Mouse (Mus musculus): ENCODE data around the gene H2-T24.
"Not testable (repeated sequence)": the region's sequence is repeated elsewhere in the genome, so short reads cannot be mapped to it uniquely, and the experiment has no call there.

The H2-T24 gene

GRCm38 (mm10) chr17:36020191-36021073, at the start of gene H2-T24:
Gene H2-T24 (minus strand): TSS chr17:36020560.
- DNase-seq (ENCODE audit: low spot score): no peak

DNA sequence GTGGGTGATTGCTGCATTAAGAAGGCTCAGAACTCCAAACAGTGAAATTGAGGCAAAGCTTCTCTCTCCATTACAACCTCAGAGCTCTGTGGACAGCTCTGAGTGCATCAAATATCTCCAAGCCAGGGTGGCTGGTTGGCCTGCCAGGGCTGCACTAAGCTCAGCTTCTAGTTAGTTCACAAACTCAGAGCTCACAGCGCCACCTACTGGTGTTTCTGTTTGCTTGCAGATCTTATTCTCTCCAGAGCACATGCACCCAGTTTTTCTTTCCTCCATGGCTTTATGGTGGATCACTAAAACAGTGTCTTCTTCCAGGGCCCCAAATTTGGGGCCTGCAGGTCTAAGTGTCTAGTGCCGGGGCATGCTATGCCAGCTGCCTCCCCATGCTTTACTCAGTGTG, 40.5 kb upstream of the H2-T24 start:
- peak; percentile 78 for DNase-seq (ENCODE audit: low spot score)

- DNase-seq (ENCODE audit: low spot score): not testable (repeated sequence)
Measured at GRCm38 (mm10) chr17:36058362-36058761, 38.0 kb upstream of the H2-T24 start, which contains the start of gene Gm11127. Gene Gm11127 (minus strand): TSS chr17:36058371.

GRCm38 (mm10) chr17:36057927-36058326, 37.6 kb upstream of the H2-T24 start:
- not testable (repeated sequence) for DNase-seq (ENCODE audit: low spot score)

DNA sequence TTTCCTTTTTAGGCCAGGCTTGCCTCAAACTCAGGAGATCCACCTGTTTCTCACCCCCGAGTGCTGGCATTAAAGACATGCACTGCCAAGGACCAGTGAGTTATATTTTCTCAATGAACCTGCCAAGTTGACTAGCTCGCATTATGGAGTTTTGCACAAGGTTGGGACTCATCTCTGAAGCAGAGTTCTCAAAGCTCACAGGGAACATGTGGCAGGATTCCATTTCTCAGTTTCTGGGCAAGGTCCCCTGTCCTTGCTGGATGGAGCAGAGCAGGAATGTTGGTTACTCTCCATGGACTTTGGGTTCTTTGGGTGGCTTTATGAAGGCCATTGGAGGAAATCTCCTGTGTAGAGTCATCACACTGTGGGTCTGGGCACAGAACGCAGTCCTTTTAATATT, 22.9 kb upstream of the H2-T24 start:
- DNase-seq (ENCODE audit: low spot score): no peak

DNA sequence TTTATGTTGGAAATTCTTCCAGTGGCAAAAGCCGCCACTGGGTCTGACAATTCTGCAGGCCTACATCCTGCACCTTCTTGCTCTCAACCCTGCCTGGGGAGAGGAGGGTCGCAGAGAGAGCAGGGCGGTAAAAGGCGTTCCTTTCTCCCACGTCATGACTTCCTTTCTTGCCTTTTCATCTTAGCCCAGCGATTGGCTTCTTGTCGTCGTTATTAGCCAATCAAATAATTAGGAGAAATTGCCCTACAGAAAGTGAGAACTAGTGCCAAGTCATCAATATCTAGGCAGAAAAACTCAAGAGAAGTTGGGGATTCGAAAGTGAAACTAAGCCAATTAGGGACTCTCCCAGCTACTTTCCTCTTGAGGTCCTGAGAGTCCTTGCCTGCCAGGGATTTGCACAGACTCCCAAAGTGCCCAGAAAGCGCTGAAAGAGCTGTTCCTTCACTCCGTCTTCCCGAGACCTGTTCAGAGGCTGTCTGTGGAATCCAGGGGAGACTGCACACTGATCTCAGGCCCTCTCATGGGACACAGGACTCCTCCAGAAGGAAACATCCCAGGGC, 22.3 kb upstream of the H2-T24 start, which contains the start of the genes H2-T22 and Gm6034:
H2-T22 (minus strand) TSS at position 138 of the 560 bp plus-strand sequence.
Gm6034 (plus strand) TSS at position 352 of the 560 bp plus-strand sequence.
- peak; percentile 89 for DNase-seq (ENCODE audit: low spot score)

GRCm38 (mm10) chr17:36042055-36042454, 21.7 kb upstream of the H2-T24 start:
- DNase-seq (ENCODE audit: low spot score): not testable (repeated sequence)

- DNase-seq (ENCODE audit: low spot score): not testable (repeated sequence)
Measured at GRCm38 (mm10) chr17:36040604-36041003, 20.2 kb upstream of the H2-T24 start.

- DNase-seq (ENCODE audit: low spot score): not testable (repeated sequence)
Measured at GRCm38 (mm10) chr17:36036126-36036525, 15.8 kb upstream of the H2-T24 start.

DNA sequence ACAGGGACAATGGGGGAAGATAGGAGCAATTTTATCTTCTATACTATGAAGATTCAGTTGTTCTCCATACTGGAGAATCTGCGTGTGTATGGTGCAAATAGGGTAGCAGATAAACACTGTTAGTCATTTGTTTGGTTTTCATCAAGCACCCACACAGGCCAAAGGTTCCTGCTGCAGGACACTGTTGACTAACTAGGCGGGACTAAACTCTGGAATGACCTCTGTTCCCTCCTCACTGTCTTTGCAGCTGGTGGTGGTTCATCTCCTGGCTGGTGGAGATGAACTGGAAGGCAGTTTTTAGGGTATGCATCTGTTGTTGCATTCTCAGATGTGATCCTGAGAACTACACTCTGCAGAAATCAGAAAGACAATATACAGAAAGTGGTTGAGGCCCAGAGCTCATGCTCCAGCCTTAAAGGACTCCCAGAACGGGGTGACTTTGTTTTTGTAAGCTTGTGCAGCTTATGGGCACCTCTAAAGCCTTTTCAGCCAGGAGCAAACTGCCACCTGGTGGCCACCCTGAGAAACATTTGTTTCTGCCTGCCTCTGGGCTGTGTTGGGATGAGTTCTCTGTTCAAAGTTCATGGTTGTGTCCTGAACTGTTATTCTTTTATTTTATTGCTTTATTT, 14.8 kb upstream of the H2-T24 start:
- DNase-seq (ENCODE audit: low spot score): not testable (repeated sequence)

DNA sequence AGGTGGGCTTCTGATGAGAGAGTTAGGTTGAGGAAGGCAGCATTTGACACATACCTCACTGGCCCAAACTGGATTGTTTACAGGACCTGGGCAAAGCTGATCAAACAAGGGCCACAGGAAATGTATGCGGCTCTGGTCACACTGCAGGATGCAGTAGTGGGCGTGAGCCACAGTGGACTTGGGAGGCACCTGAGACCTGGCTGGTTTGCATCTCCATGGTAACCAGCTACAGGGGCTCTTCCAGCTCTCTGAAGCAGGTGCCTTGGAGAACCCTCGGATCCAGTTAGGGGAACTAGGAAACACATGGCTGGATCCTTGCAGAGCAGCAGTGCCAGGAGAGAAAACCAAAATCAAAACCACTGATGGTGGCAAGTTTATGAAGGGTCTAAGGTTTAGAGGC, 14.2 kb upstream of the H2-T24 start:
- not testable (repeated sequence) for DNase-seq (ENCODE audit: low spot score)

- DNase-seq (ENCODE audit: low spot score): peak; percentile 55
Measured at GRCm38 (mm10) chr17:36032351-36032875, 12.1 kb upstream of the H2-T24 start, which contains the start of gene H2-T23. Gene H2-T23 (minus strand): TSS chr17:36032855.

- DNase-seq (ENCODE audit: low spot score): not testable (repeated sequence)
Measured at GRCm38 (mm10) chr17:36031583-36032331, 11.4 kb upstream of the H2-T24 start.

GRCm38 (mm10) chr17:36030703-36031582, 10.6 kb upstream of the H2-T24 start:
- DNase-seq (ENCODE audit: low spot score): not testable (repeated sequence)

DNA sequence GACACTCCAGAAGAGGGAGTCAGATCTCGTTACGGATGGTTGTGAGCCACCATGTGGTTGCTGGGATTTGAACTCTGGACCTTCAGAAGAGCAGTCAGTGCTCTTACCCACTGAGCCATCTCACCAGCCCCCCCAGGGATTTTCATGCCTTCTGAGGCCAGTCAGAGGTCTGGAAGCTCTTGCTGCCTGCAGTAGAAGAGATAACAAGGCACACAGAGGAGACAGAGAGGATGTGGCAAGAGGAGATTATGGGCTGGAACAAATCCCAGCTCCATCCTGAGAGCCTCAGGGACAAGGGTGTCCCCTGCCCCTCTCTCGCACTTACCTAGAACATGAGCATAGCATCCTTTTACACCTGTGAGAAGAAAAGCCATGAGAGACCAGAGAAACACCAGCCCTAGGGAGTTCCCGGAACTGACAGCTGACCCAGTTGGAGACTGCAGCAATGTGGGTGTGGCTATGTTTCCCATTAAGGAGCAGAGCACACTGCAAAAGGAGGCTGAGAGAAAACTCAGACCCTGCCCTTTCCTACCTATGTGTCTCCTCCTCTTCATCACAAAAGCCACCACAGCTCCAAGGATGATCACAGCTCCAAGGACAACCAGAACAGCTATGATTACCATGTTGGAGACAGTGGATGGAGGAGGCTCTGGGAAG, 9.8 kb upstream of the H2-T24 start:
- DNase-seq (ENCODE audit: low spot score): not testable (repeated sequence)

DNA sequence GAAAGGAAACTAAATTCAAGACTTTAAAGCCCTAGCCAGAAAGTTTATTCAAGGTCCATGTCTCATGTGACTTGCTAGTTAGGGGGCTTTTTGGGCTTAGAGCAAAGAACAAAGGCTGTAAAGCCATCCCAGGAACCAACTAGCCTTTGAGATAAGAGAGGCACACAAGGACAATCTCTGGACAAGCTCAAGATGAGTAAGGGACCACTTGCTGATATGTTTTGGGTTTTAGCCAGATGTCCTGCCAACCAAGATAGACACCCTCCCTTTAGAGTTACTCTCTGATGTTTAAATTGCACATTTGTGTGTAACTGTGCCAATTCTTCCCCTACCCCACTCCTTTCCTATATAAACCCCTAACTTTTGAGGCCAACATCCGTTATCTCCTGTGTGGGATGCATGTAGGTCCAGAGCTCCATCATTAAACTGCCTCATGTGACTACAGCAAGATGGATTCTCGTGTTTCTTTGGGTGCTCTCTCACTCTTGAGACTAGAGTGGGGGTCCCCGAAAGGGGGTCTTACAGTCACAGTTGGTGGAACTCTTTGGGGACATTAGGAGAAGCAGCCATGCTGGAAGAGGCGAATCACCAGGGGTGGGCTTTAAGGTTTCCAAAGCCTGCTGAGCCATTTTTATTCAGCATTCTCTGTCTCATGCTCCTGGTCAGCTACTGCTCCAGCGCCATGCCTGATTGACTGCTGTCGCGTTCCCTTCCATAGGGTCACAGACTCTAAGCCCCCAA, 8.7 kb upstream of the H2-T24 start:
- no peak for DNase-seq (ENCODE audit: low spot score)

DNA sequence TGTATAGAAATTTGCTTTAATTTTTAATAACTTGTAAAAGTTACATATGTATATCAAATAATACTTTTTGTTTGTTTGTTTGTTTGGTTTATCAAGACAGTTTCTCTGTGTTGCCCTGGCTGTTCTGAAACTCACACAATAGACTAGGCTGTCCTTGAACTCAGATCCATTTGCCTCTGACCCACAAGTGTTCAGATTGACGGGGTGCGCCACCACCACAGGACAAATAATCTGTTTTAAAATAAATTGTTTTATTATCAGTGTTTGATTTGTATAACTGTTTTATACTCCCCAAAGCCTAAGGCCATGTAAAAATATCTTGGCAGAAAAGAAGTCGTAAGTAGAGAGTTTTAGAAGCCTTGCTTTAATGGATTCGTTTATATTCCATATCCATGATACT, 7.3 kb upstream of the H2-T24 start:
- DNase-seq (ENCODE audit: low spot score): no peak

GRCm38 (mm10) chr17:36025901-36026300, 5.5 kb upstream of the H2-T24 start:
- DNase-seq (ENCODE audit: low spot score): no peak

DNA sequence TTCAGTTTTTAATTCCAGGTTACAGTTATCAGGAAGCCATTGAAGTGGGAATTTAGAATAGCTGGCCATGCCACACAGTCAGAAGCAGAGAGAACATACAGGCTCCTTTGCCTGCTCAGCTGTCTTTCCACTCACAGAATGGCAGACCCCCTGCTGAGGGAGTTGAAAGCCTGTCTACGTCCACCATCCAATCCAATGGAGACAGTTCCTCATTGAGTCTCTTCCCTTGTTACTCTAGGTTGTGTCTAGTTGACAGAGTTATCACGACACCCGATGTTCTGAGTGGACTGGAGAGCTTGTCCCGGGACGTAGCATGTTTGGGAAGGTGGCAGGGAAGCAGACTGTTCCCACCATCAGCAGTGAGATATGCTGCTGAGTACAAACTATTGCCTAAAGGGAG, 4.8 kb upstream of the H2-T24 start:
- DNase-seq (ENCODE audit: low spot score): no peak

Data from layer of hippocampus, adult 9-10 months (tissue).